7 mouse cellular contexts compared by ENCODE assay signal in genomic region chr4:47502546-47502971, GRCm38 (mm10). TPM values are rescaled to one million over a fixed set of nuclear protein-coding genes. Genes with fewer than 3 reads are reported as not detected.
A peak's percentile ranks its signal among the peaks of the same experiment; 100 is the strongest.
DNase-seq lines count a peak whose midpoint lies in the region; ATAC-seq and TF ChIP-seq lines count a peak whose summit lies in the region.

No protein-coding gene starts in this region.

- no peak for TF ChIP-seq EP300 in MEL (IDR thresholded peaks at IDR 0.05; ENCODE audit: low read depth in 1 of 2, low read length in 2 of 2)
- no peak for TF ChIP-seq EP300 in liver, postnatal 0 days (IDR thresholded peaks at IDR 0.05; ENCODE audit: low read depth)

- peak; percentile 78 for ATAC-seq in frontal cortex, adult (ENCODE audit: low TSS enrichment)
- no peak for ATAC-seq in liver, postnatal 0 days
- ATAC-seq in neural tube, embryonic 13.5 days (ENCODE audit: low read depth), result peak; percentile 69; the same call in 1 of the 2 replicates

- H3K27me3 ChIP-seq in C2C12 (ENCODE audit: control insufficient read depth, insufficient read depth, insufficient read length) (peaks cover 12% of the 10 kb centered on the region), MEL (ENCODE audit: control insufficient read depth in 1 of 2, insufficient read depth in 2 of 2, low read length in 2 of 2) (peaks cover 0 to 4% of the 10 kb centered on the region in 2 experiments; a peak in 2 of 4 replicates)
- H3K27me3 ChIP-seq in liver, postnatal 0 days (ENCODE audit: insufficient read depth, low read length), result no peaks in the 10 kb centered on the region
- no peaks in the 10 kb centered on the region for H3K27me3 ChIP-seq in neural tube, embryonic 13.5 days

- TF ChIP-seq POLR2A in MEL (IDR thresholded peaks at IDR 0.05; ENCODE audit: control insufficient read depth in 1 of 2, insufficient read depth in 1 of 2, low read depth in 1 of 2, low read length in 2 of 2, poor library complexity in 1 of 2), result no peak

- no peak overlapping the region for H3K4me3 ChIP-seq in C2C12 (ENCODE audit: insufficient read depth, poor library complexity, severe bottlenecking)
- no peak overlapping the region for H3K4me3 ChIP-seq in MEL (ENCODE audit: control insufficient read depth in 1 of 2, insufficient read depth in 1 of 2, low read depth in 2 of 2, low read length in 2 of 2)
- H3K4me3 ChIP-seq in liver, postnatal 0 days (ENCODE audit: low read depth, low read length), result no peak overlapping the region
- H3K4me3 ChIP-seq in neural tube, embryonic 13.5 days, result no peak overlapping the region

- H3K4me1 ChIP-seq in MEL (ENCODE audit: control insufficient read depth in 1 of 2, insufficient read depth in 2 of 2, low read length in 2 of 2), result no peaks in the 10 kb centered on the region
- H3K4me1 ChIP-seq in liver, postnatal 0 days (ENCODE audit: insufficient read depth), result no peaks in the 10 kb centered on the region
- no peaks in the 10 kb centered on the region for H3K4me1 ChIP-seq in neural tube, embryonic 13.5 days (replicated peaks)

- H3K79me3 ChIP-seq in C2C12 (ENCODE audit: low read depth), result no peaks in the 10 kb centered on the region

- no peak overlapping the region for H3K9ac ChIP-seq in MEL (ENCODE audit: control insufficient read depth, low read depth, low read length, poor library complexity, severe bottlenecking)
- no peak overlapping the region for H3K9ac ChIP-seq in liver, postnatal 0 days (replicated peaks)
- no peak overlapping the region for H3K9ac ChIP-seq in neural tube, embryonic 13.5 days

- peak; percentile 62 for TF ChIP-seq RAD21 in MEL (IDR thresholded peaks at IDR 0.05; ENCODE audit: low read depth, low read length)

- WGBS in liver, postnatal 0 days (ENCODE audit: insufficient replicate concordance), result 26% methylated on average over 4 of the region's 4 CpGs
- WGBS in neural tube, embryonic 13.5 days, result 30% methylated on average over 4 of the region's 4 CpGs

- H3K79me2 ChIP-seq in C2C12 (ENCODE audit: control insufficient read depth, insufficient read depth) (no peaks in the 10 kb centered on the region), MEL (ENCODE audit: control insufficient read depth, insufficient read depth, low read length, poor library complexity) (no peaks in the 10 kb centered on the region)

- no peak overlapping the region for H3K27ac ChIP-seq in MEL (ENCODE audit: control insufficient read depth, low read depth, low read length)
- no peak overlapping the region for H3K27ac ChIP-seq in liver, postnatal 0 days (ENCODE audit: low read depth)
- no peak overlapping the region for H3K27ac ChIP-seq in neural tube, embryonic 13.5 days (replicated peaks)

- H3K4me2 ChIP-seq in liver, postnatal 0 days (ENCODE audit: low read depth, low read length), result no peak overlapping the region
- no peak overlapping the region for H3K4me2 ChIP-seq in neural tube, embryonic 13.5 days

- peak; percentile 69 for DNase-seq in MEL (ENCODE audit: low read depth, low spot score)
- DNase-seq in cerebellum, adult 18-20 months, result peak; percentile 64 to 74
- DNase-seq in kidney, adult 8-10 months, result peak; percentile 10 to 12
- DNase-seq in liver, postnatal 0 days, result peak; percentile 47

- no peaks in the 10 kb centered on the region for H3K9me3 ChIP-seq in MEL (replicated peaks; ENCODE audit: insufficient read depth, low read length)
- H3K9me3 ChIP-seq in liver, postnatal 0 days (ENCODE audit: low read length), result no peaks in the 10 kb centered on the region
- no peaks in the 10 kb centered on the region for H3K9me3 ChIP-seq in neural tube, embryonic 13.5 days

- H3K36me3 ChIP-seq in C2C12 (ENCODE audit: control insufficient read depth, insufficient read depth) (no peaks in the 10 kb centered on the region), MEL (ENCODE audit: control insufficient read depth in 1 of 2, insufficient read depth in 2 of 2, low read length in 2 of 2) (no peaks in the 10 kb centered on the region)
- H3K36me3 ChIP-seq in liver, postnatal 0 days (replicated peaks; ENCODE audit: insufficient read depth, low read length), result no peaks in the 10 kb centered on the region
- H3K36me3 ChIP-seq in neural tube, embryonic 13.5 days, result no peaks in the 10 kb centered on the region

- peak; percentile 46 for TF ChIP-seq CTCF in C2C12 (IDR thresholded peaks at IDR 0.05; ENCODE audit: control insufficient read depth, insufficient read depth, insufficient read length)
- TF ChIP-seq CTCF in MEL (IDR thresholded peaks at IDR 0.05 in 2 of 3, conservative IDR thresholded peaks at IDR 0.05 in 1 of 3; ENCODE audit: control insufficient read depth in 1 of 3, insufficient read depth in 1 of 3, low read depth in 2 of 3, low read length in 3 of 3, poor library complexity in 1 of 3, severe bottlenecking in 1 of 3), result peak; percentile 66 to 85 (median 74)
- TF ChIP-seq CTCF in liver, postnatal 0 days (IDR thresholded peaks at IDR 0.05; ENCODE audit: low read depth), result peak; percentile 80

- H3ac ChIP-seq in C2C12 (ENCODE audit: control insufficient read depth, insufficient read length, low read depth), result no peak overlapping the region

TF ChIP-seq in C2C12, 6 proteins besides CTCF, POLR2A, EP300 and RAD21:
- peak; percentile 76 for TF ChIP-seq CEBPB (IDR thresholded peaks at IDR 0.05; ENCODE audit: low read depth)
- no peak for TF ChIP-seq MYOG (IDR thresholded peaks at IDR 0.05; ENCODE audit: control insufficient read depth, extremely low read depth, insufficient read length)
- no peak for TF ChIP-seq FOSL1 (IDR thresholded peaks at IDR 0.05; ENCODE audit: insufficient read depth, low read length, poor library complexity, severe bottlenecking)
- TF ChIP-seq MAX (IDR thresholded peaks at IDR 0.05), result no peak
- TF ChIP-seq USF1 (IDR thresholded peaks at IDR 0.05; ENCODE audit: low read depth), result no peak
- no peak for TF ChIP-seq MYOD1 (IDR thresholded peaks at IDR 0.05; ENCODE audit: control insufficient read depth, insufficient read length, low read depth)
TF ChIP-seq in C2C12: peak in this region for 1.

TF ChIP-seq in MEL, 35 proteins besides CTCF, POLR2A, EP300 and RAD21:
- TF ChIP-seq MEF2A (IDR thresholded peaks at IDR 0.05; ENCODE audit: extremely low read depth, insufficient replicate concordance, low read depth, low read length, poor library complexity, severe bottlenecking) (no peak), POLR2AphosphoS5 (IDR thresholded peaks at IDR 0.05; ENCODE audit: borderline replicate concordance, low read depth, low read length) (no peak), JUND (IDR thresholded peaks at IDR 0.05; ENCODE audit: low read depth, low read length) (no peak), SIN3A (IDR thresholded peaks at IDR 0.05; ENCODE audit: low read length) (no peak), KAT2A (conservative IDR thresholded peaks at IDR 0.05; ENCODE audit: low read depth, low read length) (no peak), E2F4 (IDR thresholded peaks at IDR 0.05; ENCODE audit: borderline replicate concordance, low read depth, low read length) (no peak), ZC3H11A (IDR thresholded peaks at IDR 0.05; ENCODE audit: low read depth, low read length) (peak; percentile 42; the same call in 1 of the 2 replicates), GABPA (IDR thresholded peaks at IDR 0.05; ENCODE audit: low read depth, low read length) (no peak), SMC3 (IDR thresholded peaks at IDR 0.05; ENCODE audit: low read depth, low read length) (peak; percentile 50), TAL1 (IDR thresholded peaks at IDR 0.05; ENCODE audit: low read length) (no peak), MYB (IDR thresholded peaks at IDR 0.05; ENCODE audit: low read depth, low read length) (no peak)

RNA-seq across cellular contexts. Expression of gene Sec61b, which starts 28.1 kb away (rescaled TPM):
- polyA plus RNA-seq in C2C12 (2012; fragmentation: generic; extraction: Trizol), result 437 TPM
- 538 and 557 TPM in 2 replicates for total RNA-seq in MEL (2012; rRNA removed)
- 100 to 1,000 TPM in 1 of 2 experiments, not detected in 1; 329 TPM for polyA plus RNA-seq in MEL (2012; ENCODE audit: insufficient read depth in 1 of 2, insufficient read length in 2 of 2, low read depth in 1 of 2, low replicate concordance in 2 of 2, missing spikeins in 1 of 2)
- polyA plus RNA-seq in liver, postnatal 0 days (2015; fragmentation: Nextera tagmentation; extraction: Ambion mirVana), result 181 and 189 TPM in 2 replicates
- 253 and 291 TPM in 2 replicates for polyA plus RNA-seq in neural tube, embryonic 13.5 days (2015; fragmentation: Nextera tagmentation; extraction: Ambion mirVana)

RNA-seq across cellular contexts. Expression of gene Alg2, which starts 28.4 kb away (rescaled TPM):
- polyA plus RNA-seq in C2C12 (2012; fragmentation: generic; extraction: Trizol) (14.3 TPM), MEL (2012; ENCODE audit: insufficient read depth in 1 of 2, insufficient read length in 2 of 2, low read depth in 1 of 2, low replicate concordance in 2 of 2, missing spikeins in 1 of 2) (10 to 100 TPM; 31.3 to 48.1 TPM)
- total RNA-seq in MEL (2012; rRNA removed), result 10.1 and 11.6 TPM in 2 replicates
- 8.2 and 8.7 TPM in 2 replicates for polyA plus RNA-seq in liver, postnatal 0 days (2015; fragmentation: Nextera tagmentation; extraction: Ambion mirVana)
- polyA plus RNA-seq in neural tube, embryonic 13.5 days (2015; fragmentation: Nextera tagmentation; extraction: Ambion mirVana), result 285 and 310 TPM in 2 replicates

Comparison
In these comparisons a context has a peak if more than half of its experiments do, and no peak if none do; other contexts are left out.
1. DNase-seq: peak in every context shown above with its lines; median percentile 69 in MEL; 69 in cerebellum, adult 18-20 months; 47 in liver, postnatal 0 days; 11 in kidney, adult 8-10 months.